Mouse (Mus musculus) cerebellum, postnatal 4 days (tissue): ENCODE measurements around the gene Nfib.

Source experiments
- DNase-seq, 2 experiments: peaks; one replicate each; pipeline ENCODE4 v3.0.0; 2022; ENCODE audit warnings: low spot score in 2 of 2, mixed read lengths in 1 of 2

Gene Nfib

GRCm38 (mm10) chr4:82360081-82360511 lies 345.5 kb downstream of the Nfib start:
- no peak for DNase-seq

- no peak for DNase-seq
These were observed 346.4 kb downstream of the Nfib start for GRCm38 (mm10) chr4:82359110-82359509.

- DNase-seq = no peak
These were observed 356.5 kb downstream of the Nfib start for GRCm38 (mm10) chr4:82349006-82349405.

- DNase-seq = peak in 1 of 2 experiments; percentile 27
These were observed 360.8 kb downstream of the Nfib start for GRCm38 (mm10) chr4:82344787-82345186.

GRCm38 (mm10) chr4:82344224-82344623 lies 361.3 kb downstream of the Nfib start:
- DNase-seq = no peak

GRCm38 (mm10) chr4:82338930-82339329 lies 366.6 kb downstream of the Nfib start:
- no peak for DNase-seq

- no peak for DNase-seq
These were observed 367.1 kb downstream of the Nfib start for GRCm38 (mm10) chr4:82338481-82338880.

- DNase-seq = no peak
These were observed 368.6 kb downstream of the Nfib start for GRCm38 (mm10) chr4:82336951-82337381.

GRCm38 (mm10) chr4:82335266-82335865 lies 370.2 kb downstream of the Nfib start:
- no peak for DNase-seq

GRCm38 (mm10) chr4:82333413-82333812 lies 372.1 kb downstream of the Nfib start:
- DNase-seq = no peak

- no peak for DNase-seq
These were observed 375.5 kb downstream of the Nfib start for GRCm38 (mm10) chr4:82330095-82330494.

- no peak for DNase-seq
These were observed 379.4 kb downstream of the Nfib start for GRCm38 (mm10) chr4:82326140-82326529.

- no peak for DNase-seq
These were observed 380.0 kb downstream of the Nfib start for GRCm38 (mm10) chr4:82325409-82326139.

GRCm38 (mm10) chr4:82324977-82325376 lies 380.6 kb downstream of the Nfib start:
- DNase-seq = no peak

- no peak for DNase-seq
These were observed 384.5 kb downstream of the Nfib start for GRCm38 (mm10) chr4:82321008-82321407.

GRCm38 (mm10) chr4:82319388-82319787 lies 386.2 kb downstream of the Nfib start:
- no peak for DNase-seq

- no peak for DNase-seq
These were observed 389.4 kb downstream of the Nfib start for GRCm38 (mm10) chr4:82316168-82316567.

GRCm38 (mm10) chr4:82315710-82316109 lies 389.8 kb downstream of the Nfib start:
- DNase-seq = no peak

- no peak for DNase-seq
These were observed 394.4 kb downstream of the Nfib start for GRCm38 (mm10) chr4:82310924-82311734.

GRCm38 (mm10) chr4:82306045-82306444 lies 399.5 kb downstream of the Nfib start:
- DNase-seq = no peak

GRCm38 (mm10) chr4:82304148-82304871 lies 401.2 kb downstream of the Nfib start:
- no peak for DNase-seq

- no peak for DNase-seq
These were observed 402.1 kb downstream of the Nfib start for GRCm38 (mm10) chr4:82303362-82303900.
